Mouse (Mus musculus) retina, postnatal 1 day (tissue): ENCODE results near the gene Lta.

Experiments
- DNase-seq: peaks from one replicate; pipeline ENCODE4 v3.0.0-alpha.2; 2012

The Lta gene

DNA sequence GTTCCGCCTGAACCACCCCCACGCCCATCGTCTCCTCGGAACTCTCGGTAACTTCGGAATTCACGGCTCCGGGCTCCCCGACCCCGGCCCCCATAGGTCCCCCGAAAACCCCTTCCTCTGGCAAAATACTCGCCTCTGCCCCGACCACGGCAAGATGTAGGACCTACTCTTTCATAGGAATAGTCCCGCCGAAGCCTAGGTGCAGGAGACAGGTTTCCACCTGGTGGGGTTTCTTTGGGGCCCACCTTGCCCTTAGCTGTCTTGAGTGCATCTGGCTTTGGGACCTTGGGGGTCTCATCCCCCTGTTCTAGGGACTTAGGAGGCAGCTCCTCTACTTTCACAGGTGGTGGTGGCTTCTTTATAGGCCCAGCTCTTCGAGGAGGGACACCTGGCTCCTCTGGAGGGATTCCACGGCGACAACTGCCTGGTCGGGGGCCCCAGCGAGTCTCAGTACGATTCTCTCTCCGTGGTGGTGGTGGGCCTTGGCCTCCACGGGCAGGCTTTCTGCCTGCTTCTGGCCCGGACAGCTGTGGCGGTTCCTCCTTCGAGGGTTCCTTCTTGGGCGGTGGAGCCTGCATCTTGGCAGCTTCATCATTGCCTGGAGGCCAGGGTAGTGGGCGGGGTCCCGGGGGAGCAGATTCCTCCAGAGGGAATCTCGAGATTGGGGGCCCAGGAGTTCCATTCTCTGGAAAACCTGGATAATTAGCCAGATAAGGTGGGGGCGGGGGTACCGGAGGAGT, 48.5 kb downstream of the Lta start:
- DNase-seq, result no peak

DNA sequence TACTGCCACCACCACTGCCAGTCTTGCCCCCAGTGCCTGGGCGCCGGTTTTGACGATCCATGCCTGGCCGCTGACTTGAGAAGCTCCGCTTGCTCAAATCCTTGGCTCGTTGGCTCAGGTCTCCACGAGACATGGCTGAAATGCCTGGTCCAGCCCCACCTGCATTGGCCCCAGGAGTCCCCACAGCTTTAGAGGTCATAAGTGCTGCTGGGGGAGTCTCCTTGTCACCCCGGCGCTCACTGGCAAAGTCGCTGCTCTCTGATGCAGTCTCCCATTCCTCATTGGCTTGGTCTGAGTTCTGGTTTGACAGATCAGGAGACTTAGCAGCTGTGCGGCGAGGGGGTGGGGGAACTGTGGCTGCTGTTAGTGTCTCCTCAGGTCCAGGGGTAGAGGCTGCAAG, 49.7 kb downstream of the Lta start:
- no peak for DNase-seq

DNA sequence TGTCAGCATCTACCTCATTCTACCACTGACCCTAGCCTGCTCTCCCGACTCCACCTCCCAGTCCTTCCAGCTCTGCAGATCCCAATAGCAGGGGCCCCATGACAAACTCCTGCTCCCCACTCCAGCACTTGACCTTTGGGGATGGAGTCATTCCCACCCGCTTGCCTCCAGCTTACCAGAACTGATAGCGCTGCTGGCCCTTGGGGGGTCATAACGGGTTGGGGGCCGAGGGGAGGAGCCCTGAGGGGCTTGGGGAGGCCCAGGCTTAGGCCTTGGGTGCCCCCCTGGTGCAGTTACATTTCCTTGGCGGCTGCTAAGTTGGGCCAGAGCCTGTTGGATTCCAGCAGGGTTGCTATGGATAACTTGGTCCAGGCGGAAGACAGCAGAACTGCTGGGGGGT, 50.5 kb downstream of the Lta start:
- DNase-seq, result no peak

DNA sequence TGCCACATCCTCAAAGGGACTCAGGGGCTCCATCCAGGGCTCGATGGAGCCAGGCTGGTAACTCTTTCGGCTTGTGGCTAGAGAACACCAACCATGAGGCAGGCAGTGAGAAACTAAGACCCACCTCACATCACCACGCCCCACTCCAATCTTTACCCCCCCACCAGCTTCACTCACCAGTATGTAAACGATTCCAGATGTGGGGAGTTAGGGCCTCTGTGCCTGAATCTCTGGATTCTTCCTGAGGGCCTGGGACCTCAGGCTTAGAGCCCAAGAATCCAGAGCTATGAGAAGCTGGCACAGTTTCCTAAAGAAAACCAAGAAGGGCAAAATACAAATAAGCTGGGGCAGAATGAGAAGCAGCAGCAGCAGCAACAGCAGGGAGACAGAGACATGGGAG, 51.2 kb downstream of the Lta start:
- DNase-seq, result no peak
